Mouse (Mus musculus): ENCODE measurements around the gene Sike1. TPM values are rescaled to one million over a fixed set of nuclear protein-coding genes. Genes with fewer than 3 reads are reported as not detected.

Sike1 gene
- total and polyA plus RNA-seq, 3 experiments, result 15.7 to 27.0 TPM; not detected in 1

- TF ChIP-seq ZNF384 (IDR thresholded peaks at IDR 0.05; ENCODE audit: low read depth, low read length) (no peak), EP300 (IDR thresholded peaks at IDR 0.05; ENCODE audit: low read depth in 1 of 2, low read length in 2 of 2) (no peak), ELF1 (IDR thresholded peaks at IDR 0.05; ENCODE audit: low read depth, low read length) (no peak), MYB (IDR thresholded peaks at IDR 0.05; ENCODE audit: low read depth, low read length) (no peak), MYC (IDR thresholded peaks at IDR 0.05; ENCODE audit: low read depth, low read length) (no peak), USF2 (IDR thresholded peaks at IDR 0.05; ENCODE audit: borderline replicate concordance in 1 of 2, insufficient read depth in 1 of 2, low read depth in 1 of 2, low read length in 2 of 2) (no peak), MAFK (IDR thresholded peaks at IDR 0.05; ENCODE audit: borderline replicate concordance, low read depth, low read length) (no peak), MAX (IDR thresholded peaks at IDR 0.05; ENCODE audit: low read length) (no peak), ZKSCAN1 (IDR thresholded peaks at IDR 0.05; ENCODE audit: low read depth, low read length) (no peak), SIN3A (IDR thresholded peaks at IDR 0.05; ENCODE audit: low read length) (no peak), TBP (IDR thresholded peaks at IDR 0.05; ENCODE audit: low read depth, low read length) (no peak), CHD1 (IDR thresholded peaks at IDR 0.05; ENCODE audit: low read depth, low read length) (no peak), POLR2AphosphoS2 (IDR thresholded peaks at IDR 0.05; ENCODE audit: low read length) (no peak), UBTF (IDR thresholded peaks at IDR 0.05; ENCODE audit: borderline replicate concordance, insufficient read depth, low read depth, low read length) (no peak), GABPA (IDR thresholded peaks at IDR 0.05; ENCODE audit: low read depth, low read length) (no peak), NRF1 (IDR thresholded peaks at IDR 0.05; ENCODE audit: insufficient read depth, low read depth, low read length, poor library complexity, severe bottlenecking) (no peak), KAT2A (conservative IDR thresholded peaks at IDR 0.05; ENCODE audit: low read depth, low read length) (no peak)
- Histone ChIP-seq H3K9me3 (replicated peaks; ENCODE audit: insufficient read depth, low read length) (no peaks in the 10 kb centered on the region), H3K27me3 (ENCODE audit: control insufficient read depth in 1 of 2, insufficient read depth in 2 of 2, low read length in 2 of 2) (peaks cover 0 to 1% of the 10 kb centered on the region in 2 experiments; a peak in 2 of 4 replicates)
Observed at GRCm38 (mm10) chr3:102992936-102993335, 2.6 kb upstream of the Sike1 start.

GRCm38 (mm10) chr3:102995233-102995604 lies 289 bp upstream of the Sike1 start:
- Histone ChIP-seq H3K9me3 (replicated peaks; ENCODE audit: insufficient read depth, low read length) (no peaks in the 10 kb centered on the region), H3K9ac (ENCODE audit: control insufficient read depth, low read depth, low read length, poor library complexity, severe bottlenecking) (peak overlapping the region; percentile 24; the same call in 1 of the 2 replicates), H3K79me2 (ENCODE audit: control insufficient read depth, insufficient read depth, low read length, poor library complexity) (no peaks in the 10 kb centered on the region; the same call in 1 of the 2 replicates), H3K4me1 (ENCODE audit: control insufficient read depth in 1 of 2, insufficient read depth in 2 of 2, low read length in 2 of 2) (peaks cover 2 to 8% of the 10 kb centered on the region in 2 experiments; a peak in 3 of 4 replicates), H3K27ac (ENCODE audit: control insufficient read depth, low read depth, low read length) (no peak overlapping the region), H3K36me3 (ENCODE audit: control insufficient read depth in 1 of 2, insufficient read depth in 2 of 2, low read length in 2 of 2) (peaks cover 3 to 12% of the 10 kb centered on the region in 2 experiments; a peak in 3 of 4 replicates), H3K27me3 (ENCODE audit: control insufficient read depth in 1 of 2, insufficient read depth in 2 of 2, low read length in 2 of 2) (peaks cover 0 to 1% of the 10 kb centered on the region in 2 experiments; a peak in 2 of 4 replicates), H3K4me3 (ENCODE audit: control insufficient read depth in 1 of 2, insufficient read depth in 1 of 2, low read depth in 2 of 2, low read length in 2 of 2) (peak overlapping the region; percentile 74 to 78)
- TF ChIP-seq POLR2AphosphoS5 (IDR thresholded peaks at IDR 0.05; ENCODE audit: borderline replicate concordance, low read depth, low read length) (no peak), CTCF (IDR thresholded peaks at IDR 0.05 in 2 of 3, conservative IDR thresholded peaks at IDR 0.05 in 1 of 3; ENCODE audit: control insufficient read depth in 1 of 3, insufficient read depth in 1 of 3, low read depth in 2 of 3, low read length in 3 of 3, poor library complexity in 1 of 3, severe bottlenecking in 1 of 3) (no peak), E2F4 (IDR thresholded peaks at IDR 0.05; ENCODE audit: borderline replicate concordance, low read depth, low read length) (no peak), MAFK (IDR thresholded peaks at IDR 0.05; ENCODE audit: borderline replicate concordance, low read depth, low read length) (no peak), ZC3H11A (IDR thresholded peaks at IDR 0.05; ENCODE audit: low read depth, low read length) (no peak), POLR2AphosphoS2 (IDR thresholded peaks at IDR 0.05; ENCODE audit: low read length) (no peak), MYC (IDR thresholded peaks at IDR 0.05; ENCODE audit: low read depth, low read length) (no peak), UBTF (IDR thresholded peaks at IDR 0.05; ENCODE audit: borderline replicate concordance, insufficient read depth, low read depth, low read length) (no peak), ETS1 (IDR thresholded peaks at IDR 0.05; ENCODE audit: low read depth, low read length) (no peak), TAL1 (IDR thresholded peaks at IDR 0.05; ENCODE audit: low read length) (no peak), NELFE (IDR thresholded peaks at IDR 0.05; ENCODE audit: low read depth, low read length) (no peak)
- no peak for DNase-seq (ENCODE audit: low read depth, low spot score)

More at GRCm38 (mm10) chr3:102992936-102993335, 2.6 kb upstream of the Sike1 start:
- Histone ChIP-seq H3K27ac (ENCODE audit: control insufficient read depth, low read depth, low read length) (no peak overlapping the region), H3K79me2 (ENCODE audit: control insufficient read depth, insufficient read depth, low read length, poor library complexity) (no peaks in the 10 kb centered on the region; the same call in 1 of the 2 replicates), H3K9ac (ENCODE audit: control insufficient read depth, low read depth, low read length, poor library complexity, severe bottlenecking) (no peak overlapping the region), H3K36me3 (ENCODE audit: control insufficient read depth in 1 of 2, insufficient read depth in 2 of 2, low read length in 2 of 2) (peaks cover 0 to 12% of the 10 kb centered on the region in 2 experiments; a peak in 2 of 4 replicates), H3K4me3 (ENCODE audit: control insufficient read depth in 1 of 2, insufficient read depth in 1 of 2, low read depth in 2 of 2, low read length in 2 of 2) (no peak overlapping the region), H3K4me1 (ENCODE audit: control insufficient read depth in 1 of 2, insufficient read depth in 2 of 2, low read length in 2 of 2) (peaks cover 2 to 8% of the 10 kb centered on the region in 2 experiments; a peak in 3 of 4 replicates)
- DNase-seq (ENCODE audit: low read depth, low spot score), result no peak

All from MEL (cell line).